Mouse (Mus musculus) intestine, postnatal 0 days (tissue): ENCODE measurements around the gene Cutc. TPM values are rescaled to one million over a fixed set of nuclear protein-coding genes. Genes with fewer than 3 reads are reported as not detected.

Experiments
- ATAC-seq: fragments of 200-750 bp; cut with Nextera tagmentation; 2 replicates; pipeline ENCODE4 v1.8.0; 2017; ENCODE audit warnings: mild to moderate bottlenecking, moderate TSS enrichment, moderate library complexity
- H3K27ac ChIP-seq: fragments of 300-500 bp; sonication (generic); 2 replicates; pipeline ENCODE4 v1.5.1; 2014; ENCODE audit warnings: mild to moderate bottlenecking, low read depth, low read length, moderate library complexity
- H3K27me3 ChIP-seq: fragments of 300-500 bp; sonication (generic); replicated peaks from 2 replicates; pipeline ENCODE4 v1.6.1; 2014; ENCODE audit warnings: low read length, mixed read lengths; ENCODE audit not compliant: control insufficient read depth, insufficient read depth
- H3K36me3 ChIP-seq: fragments of 300-500 bp; sonication (generic); 2 replicates; pipeline ENCODE4 v1.6.1; 2014; ENCODE audit warnings: mild to moderate bottlenecking, moderate library complexity; ENCODE audit not compliant: control insufficient read depth, insufficient read depth
- H3K4me1 ChIP-seq: fragments of 300-500 bp; sonication (generic); replicated peaks from 2 replicates; pipeline ENCODE4 v1.6.1; 2014; ENCODE audit warnings: antibody characterized with exemption, low read length, mixed read lengths; ENCODE audit not compliant: control insufficient read depth, insufficient read depth
- H3K4me2 ChIP-seq: fragments of 300-500 bp; sonication (generic); replicated peaks from 2 replicates; pipeline ENCODE4 v1.6.1; 2014; ENCODE audit warnings: low read depth, mild to moderate bottlenecking, moderate library complexity
- H3K4me3 ChIP-seq: fragments of 300-500 bp; sonication (generic); 2 replicates; pipeline ENCODE4 v1.5.1; 2014; ENCODE audit warnings: low read depth, low read length
- H3K9ac ChIP-seq: fragments of 300-500 bp; sonication (generic); 2 replicates; pipeline ENCODE4 v1.6.1; 2014; ENCODE audit warnings: mild to moderate bottlenecking, low read depth, low read length
- H3K9me3 ChIP-seq: fragments of 300-500 bp; sonication (generic); 2 replicates; pipeline ENCODE4 v1.6.1; 2016; ENCODE audit warnings: mixed run types; ENCODE audit not compliant: control insufficient read depth
- CTCF ChIP-seq: sonication (generic); IDR thresholded peaks from 2 replicates; pipeline ENCODE4 v1.5.1; 2016; ENCODE audit warnings: low read depth, mild to moderate bottlenecking, control low read depth, antibody characterized with exemption, moderate library complexity
- WGBS: fragments of 180-500 bp; shearing (Covaris S2); extraction: QIAGEN DNeasy Blood & Tissue Kit; methylation state at CpG from one replicate; pipeline ENCODE4 v1.1.7; 2014; 5-methylcytosine and 5-hydroxymethylcytosine counted together
- polyA plus RNA-seq: library from polyadenylated mRNA; unstranded; fragments of >200 nt; fragmentation: Nextera tagmentation; extraction: Ambion mirVana; gene quantifications from 2 replicates; pipeline ENCODE4 v1.2.1, GENCODE M21; 2015

Cutc gene
- polyA plus RNA-seq: 21.2 and 23.2 TPM in 2 replicates

GRCm38 (mm10) chr19:43752489-43753225 lies at the start of gene Cutc, which contains the start of gene Cox15:
TSS of gene Cutc (plus strand) at chr19:43752996.
TSS of gene Cox15 (minus strand) at chr19:43753000.
- Histone ChIP-seq H3K9ac (peak within 1 kb of the TSS; percentile 77), H3K4me2 (peak within 1 kb of the TSS; percentile 71), H3K9me3 (no peaks in the 10 kb centered on the region), H3K36me3 (peaks cover 23% of the 10 kb centered on the region), H3K27me3 (no peaks in the 10 kb centered on the region), H3K27ac (peak within 1 kb of the TSS; percentile 98), H3K4me1 (0 out of 2 replicates have a peak, but pooled peaks cover 3% of the 10 kb centered on the region), H3K4me3 (peak within 1 kb of the TSS; percentile 72)
- peak; percentile 89 for ATAC-seq
- WGBS: under 1% methylated on average over 62 of the region's 62 CpGs
- peak; percentile 67 for TF ChIP-seq CTCF

- no peak overlapping the region for H3K4me3 ChIP-seq
- no peak overlapping the region for H3K27ac ChIP-seq
- H3K4me1 ChIP-seq: no peaks in the 10 kb centered on the region
- no peak overlapping the region for H3K9ac ChIP-seq
- peaks cover 66% of the 10 kb centered on the region for H3K36me3 ChIP-seq
- WGBS: 47% methylated on average over 11 of the region's 11 CpGs
- TF ChIP-seq CTCF: no peak
- no peaks in the 10 kb centered on the region for H3K9me3 ChIP-seq
- no peaks in the 10 kb centered on the region for H3K27me3 ChIP-seq
- H3K4me2 ChIP-seq: no peak overlapping the region
- no peak for ATAC-seq
Measured at GRCm38 (mm10) chr19:43704211-43704610, 48.6 kb upstream of the Cutc start.

DNA sequence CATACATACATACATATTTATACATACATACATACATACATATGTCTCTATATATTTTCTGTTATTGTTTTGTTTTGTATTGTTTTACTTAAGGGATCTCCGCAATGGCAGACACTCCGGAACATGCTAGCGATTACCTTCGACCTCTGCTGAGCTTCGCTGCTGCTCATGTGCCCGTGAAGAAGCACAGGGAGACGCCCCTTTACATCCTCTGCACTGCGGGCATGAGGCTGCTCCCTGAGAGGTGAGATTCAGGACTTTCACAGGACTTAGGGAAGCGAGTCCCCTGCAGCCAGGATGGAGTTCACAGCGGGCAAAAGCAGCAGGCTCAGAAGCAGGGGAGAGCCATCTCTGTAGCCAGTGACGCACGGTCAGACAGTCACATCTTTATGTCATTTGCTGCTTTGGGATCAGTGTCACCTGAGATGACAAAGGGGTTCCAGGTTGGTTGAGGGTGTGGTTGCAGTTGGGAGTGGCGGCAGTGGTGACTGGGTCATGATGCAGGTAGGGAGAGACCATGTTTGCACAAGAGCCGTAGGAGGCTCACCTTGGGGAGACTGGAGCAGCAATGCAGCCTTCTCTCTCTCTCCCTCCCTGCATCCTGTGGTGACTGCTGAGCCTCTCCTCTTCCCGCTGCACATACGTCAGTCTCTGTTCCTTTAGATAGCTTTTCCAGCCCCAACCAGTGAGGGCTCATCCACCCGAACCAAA lies 47.9 kb upstream of the Cutc start:
- H3K36me3 ChIP-seq: peaks cover 67% of the 10 kb centered on the region
- no peaks in the 10 kb centered on the region for H3K9me3 ChIP-seq
- peak; percentile 44 for ATAC-seq
- no peaks in the 10 kb centered on the region for H3K27me3 ChIP-seq
- no peak overlapping the region for H3K27ac ChIP-seq
- no peak for TF ChIP-seq CTCF
- no peak overlapping the region for H3K9ac ChIP-seq
- no peaks in the 10 kb centered on the region; the same call in 1 of the 2 replicates for H3K4me1 ChIP-seq
- 56% methylated on average over 17 of the region's 17 CpGs for WGBS
- H3K4me3 ChIP-seq: no peak overlapping the region
- no peak overlapping the region for H3K4me2 ChIP-seq

DNA sequence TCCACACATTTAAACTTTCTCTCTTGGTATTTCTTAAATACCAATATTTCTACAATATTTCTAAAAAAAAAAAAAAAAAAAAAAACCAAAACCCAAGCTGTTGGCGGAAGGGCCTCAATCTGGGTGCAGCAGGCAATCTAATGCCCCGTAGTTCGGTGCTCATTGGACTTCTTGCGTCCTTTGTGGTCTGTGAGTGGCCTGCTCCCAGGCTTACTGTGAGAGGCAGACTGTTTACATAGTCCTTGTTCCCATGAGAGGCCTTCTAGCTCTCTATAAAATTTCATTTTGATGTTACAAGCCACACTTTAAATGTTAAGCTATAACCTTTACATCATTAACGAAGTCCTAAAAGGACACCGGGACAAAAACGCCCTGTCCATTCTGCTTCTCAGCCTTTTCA lies 44.6 kb upstream of the Cutc start:
- no peaks in the 10 kb centered on the region for H3K9me3 ChIP-seq
- 70% methylated on average over 7 of the region's 7 CpGs for WGBS
- no peak overlapping the region for H3K27ac ChIP-seq
- no peak overlapping the region for H3K9ac ChIP-seq
- no peak for ATAC-seq
- no peak for TF ChIP-seq CTCF
- no peaks in the 10 kb centered on the region; the same call in none of the 2 replicates for H3K4me1 ChIP-seq
- H3K27me3 ChIP-seq: no peaks in the 10 kb centered on the region
- no peak overlapping the region for H3K4me3 ChIP-seq
- H3K4me2 ChIP-seq: no peak overlapping the region
- H3K36me3 ChIP-seq: peaks cover 51% of the 10 kb centered on the region

DNA sequence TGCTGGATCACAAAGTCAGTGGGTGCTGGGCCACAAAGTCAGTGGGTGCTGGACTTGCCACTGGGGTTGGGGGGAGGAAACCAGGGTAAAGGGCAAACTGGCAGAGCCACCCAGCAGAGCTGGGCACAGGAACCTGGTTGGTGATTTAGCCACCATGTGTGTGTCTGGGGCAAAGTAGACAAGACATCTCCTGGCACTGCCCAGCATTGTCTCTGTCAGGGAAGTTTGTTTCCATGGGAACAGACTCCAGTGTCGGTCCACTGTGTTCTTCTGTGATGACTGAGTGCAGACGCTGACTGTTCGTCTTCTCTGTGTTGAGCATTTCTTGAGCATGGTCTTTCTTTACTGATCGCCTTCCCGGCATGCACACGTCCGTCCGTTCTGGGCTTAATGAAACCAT lies 43.5 kb upstream of the Cutc start:
- H3K36me3 ChIP-seq: peaks cover 52% of the 10 kb centered on the region
- H3K9ac ChIP-seq: no peak overlapping the region
- H3K9me3 ChIP-seq: no peaks in the 10 kb centered on the region
- no peak for ATAC-seq
- no peaks in the 10 kb centered on the region for H3K27me3 ChIP-seq
- H3K4me2 ChIP-seq: no peak overlapping the region
- H3K4me3 ChIP-seq: no peak overlapping the region
- WGBS: 75% methylated on average over 8 of the region's 8 CpGs
- TF ChIP-seq CTCF: no peak
- peak overlapping the region; percentile 11; the same call in 1 of the 2 replicates for H3K27ac ChIP-seq
- no peaks in the 10 kb centered on the region; the same call in none of the 2 replicates for H3K4me1 ChIP-seq

GRCm38 (mm10) chr19:43711159-43711916 lies 41.5 kb upstream of the Cutc start:
- H3K4me2 ChIP-seq: peak overlapping the region; percentile 4; the same call in 1 of the 2 replicates
- no peak for TF ChIP-seq CTCF
- H3K4me3 ChIP-seq: no peak overlapping the region
- peaks cover 57% of the 10 kb centered on the region for H3K36me3 ChIP-seq
- H3K27ac ChIP-seq: peak overlapping the region; percentile 90
- no peaks in the 10 kb centered on the region for H3K9me3 ChIP-seq
- no peaks in the 10 kb centered on the region for H3K27me3 ChIP-seq
- peak; percentile 92 for ATAC-seq
- no peak overlapping the region; the same call in 1 of the 2 replicates for H3K9ac ChIP-seq
- whole genome bisulfite sequencing: 32% methylated on average over 22 of the region's 22 CpGs
- no peaks in the 10 kb centered on the region; the same call in none of the 2 replicates for H3K4me1 ChIP-seq
